Mouse (Mus musculus): ENCODE results near the gene Rft1. TPM values are rescaled to one million over a fixed set of nuclear protein-coding genes. Genes with fewer than 3 reads are reported as not detected.

Gene Rft1
- total RNA-seq, 2 experiments from 2014 or later, result 6.8 to 7.9 TPM

GRCm38 (mm10) chr14:30655531-30655930 is 1.4 kb downstream of the Rft1 start:
- intact Hi-C loops (cut with DNase I), result no loop called here
- no peak for DNase-seq (ENCODE audit: low spot score)

- DNase-seq (ENCODE audit: low spot score), result peak; percentile 18
Observed at GRCm38 (mm10) chr14:30666061-30666460, 11.9 kb downstream of the Rft1 start.

GRCm38 (mm10) chr14:30666604-30667003 is 12.4 kb downstream of the Rft1 start:
- intact Hi-C loops (cut with DNase I), result no loop called here
- DNase-seq (ENCODE audit: low spot score), result no peak

More at GRCm38 (mm10) chr14:30666061-30666460, 11.9 kb downstream of the Rft1 start:
- intact Hi-C loops (cut with DNase I), result no loop called here

GRCm38 (mm10) chr14:30670161-30670560 is 16.0 kb downstream of the Rft1 start:
- intact Hi-C loops (cut with DNase I), result loop anchor here (5.0 kb wide), 1 partner anchor 197 kb away; no protein-coding TSS in a partner anchor
- DNase-seq (ENCODE audit: low spot score), result no peak

GRCm38 (mm10) chr14:30671095-30671985 is 17.2 kb downstream of the Rft1 start:
- no peak for DNase-seq (ENCODE audit: low spot score)
- intact Hi-C loops (cut with DNase I), result loop anchor here (5.0 kb wide), 1 partner anchor 196 kb away; no protein-coding TSS in a partner anchor

GRCm38 (mm10) chr14:30671986-30672312 is 17.8 kb downstream of the Rft1 start:
- intact Hi-C loops (cut with DNase I), result loop anchor here (1.0 to 5.0 kb wide), 2 partner anchors 81 to 195 kb away; no protein-coding TSS in a partner anchor
- DNase-seq (ENCODE audit: low spot score), result peak; percentile 61

- intact Hi-C loops (cut with DNase I), result loop anchor here (5.0 kb wide), 1 partner anchor 192 kb away; no protein-coding TSS in a partner anchor
- no peak for DNase-seq (ENCODE audit: low spot score)
Observed at GRCm38 (mm10) chr14:30674947-30675346, 20.8 kb downstream of the Rft1 start.

GRCm38 (mm10) chr14:30682131-30682530 is 28.0 kb downstream of the Rft1 start:
- DNase-seq (ENCODE audit: low spot score), result no peak
- intact Hi-C loops (cut with DNase I), result no loop called here

- DNase-seq (ENCODE audit: low spot score), result no peak
- intact Hi-C loops (cut with DNase I), result no loop called here
Observed at GRCm38 (mm10) chr14:30690685-30691084, 36.5 kb downstream of the Rft1 start.

GRCm38 (mm10) chr14:30692439-30692838 is 38.3 kb downstream of the Rft1 start:
- intact Hi-C loops (cut with DNase I), result no loop called here
- DNase-seq (ENCODE audit: low spot score), result no peak

GRCm38 (mm10) chr14:30694786-30695185 is 40.6 kb downstream of the Rft1 start:
- no peak for DNase-seq (ENCODE audit: low spot score)
- intact Hi-C loops (cut with DNase I), result loop anchor here (5.0 kb wide), 1 partner anchor 173 kb away; no protein-coding TSS in a partner anchor

- DNase-seq (ENCODE audit: low spot score), result peak; percentile 45
- intact Hi-C loops (cut with DNase I), result loop anchor here (5.0 kb wide), 1 partner anchor 172 kb away; no protein-coding TSS in a partner anchor
Observed at GRCm38 (mm10) chr14:30695609-30696008, 41.4 kb downstream of the Rft1 start.

GRCm38 (mm10) chr14:30697407-30698052 is 43.4 kb downstream of the Rft1 start:
- DNase-seq (ENCODE audit: low spot score), result no peak
- intact Hi-C loops (cut with DNase I), result loop anchor here (5.0 kb wide), 1 partner anchor 170 kb away; no protein-coding TSS in a partner anchor

- intact Hi-C loops (cut with DNase I), result loop anchor here (5.0 kb wide), 1 partner anchor 168 kb away; no protein-coding TSS in a partner anchor
- no peak for DNase-seq (ENCODE audit: low spot score)
Observed at GRCm38 (mm10) chr14:30699656-30700055, 45.5 kb downstream of the Rft1 start.

GRCm38 (mm10) chr14:30702512-30702911 is 48.4 kb downstream of the Rft1 start:
- no peak for DNase-seq (ENCODE audit: low spot score)
- intact Hi-C loops (cut with DNase I), result no loop called here

- intact Hi-C loops (cut with DNase I), result no loop called here
- no peak for DNase-seq (ENCODE audit: low spot score)
Observed at GRCm38 (mm10) chr14:30703079-30703478, 48.9 kb downstream of the Rft1 start.

GRCm38 (mm10) chr14:30704098-30704855 is 50.1 kb downstream of the Rft1 start:
- intact Hi-C loops (cut with DNase I), result no loop called here
- DNase-seq (ENCODE audit: low spot score), result no peak

GRCm38 (mm10) chr14:30711892-30712291 is 57.7 kb downstream of the Rft1 start:
- DNase-seq (ENCODE audit: low spot score), result no peak
- intact Hi-C loops (cut with DNase I), result loop anchor here (5.0 kb wide), 1 partner anchor 75 kb away; no protein-coding TSS in a partner anchor

- no peak for DNase-seq (ENCODE audit: low spot score)
- intact Hi-C loops (cut with DNase I), result loop anchor here (5.0 kb wide), 1 partner anchor 74 kb away; no protein-coding TSS in a partner anchor
Observed at GRCm38 (mm10) chr14:30713769-30714168, 59.6 kb downstream of the Rft1 start.
